Comparison of ENCODE assay signal across 8 mouse cellular contexts in genomic region chr11:23124198-23124951, GRCm38 (mm10).
DNase-seq lines count a peak whose midpoint lies in the region; ATAC-seq lines count a peak whose summit lies in the region.

No protein-coding gene starts in this region.

- 0 out of 2 replicates have a peak, but pooled peaks cover 4% of the 10 kb centered on the region for H3K9me3 ChIP-seq in megakaryocyte, embryonic 14.5 days

- peak overlapping the region; percentile 90 for H3K4me3 ChIP-seq in megakaryocyte, embryonic 14.5 days (replicated peaks)

- no peaks in the 10 kb centered on the region for H3K27me3 ChIP-seq in megakaryocyte, embryonic 14.5 days (replicated peaks)

- DNase-seq in cerebellum, adult 18-20 months, result peak; percentile 6 to 23
- no peak for DNase-seq in cerebellum, adult 11 months
- DNase-seq in brain, adult 2 months (ENCODE audit: low read depth, low spot score), result peak; percentile 50
- DNase-seq in heart, postnatal 36 days, result peak; percentile 13 to 15
- DNase-seq in kidney, postnatal 4 days, result peak; percentile 64 to 78
- peak; percentile 53 for DNase-seq in retina, postnatal 7 days (ENCODE audit: low read depth, low spot score)

- peaks cover 9% of the 10 kb centered on the region for H3K4me1 ChIP-seq in megakaryocyte, embryonic 14.5 days

- H3K36me3 ChIP-seq in megakaryocyte, embryonic 14.5 days (replicated peaks; ENCODE audit: low read length), result no peaks in the 10 kb centered on the region

- intact Hi-C loops in heart, postnatal 36 days (cut with DNase I), result no loop called here

- peak; percentile 79 for ATAC-seq in erythroid progenitor cell, adult 5-6 weeks (replicated peaks; ENCODE audit: low FRiP score, poor library complexity, severe bottlenecking)
